Mouse (Mus musculus) CH12.LX (cell line): ENCODE results near the gene Relch.

ENCODE experiments used
- CTCF ChIP-seq, 2 experiments: IDR thresholded peaks in 1 of 2; conservative IDR thresholded peaks in 1 of 2; 2 replicates each; pipeline ENCODE4 v1.5.1; 2011 to 2012; ENCODE audit warnings: low read depth in 2 of 2, low read length in 2 of 2, improper control_type of control experiment in 1 of 2, inconsistent platforms in 1 of 2, mild to moderate bottlenecking in 1 of 2, moderate library complexity in 1 of 2
- E2F4 ChIP-seq: IDR thresholded peaks from 2 replicates; pipeline ENCODE4 v1.6.1; 2011; ENCODE audit warnings: low read depth, low read length, improper control_type of control experiment; ENCODE audit not compliant: insufficient replicate concordance
- EP300 ChIP-seq: IDR thresholded peaks from 2 replicates; pipeline ENCODE4 v1.6.1; 2011; ENCODE audit warnings: low read length, improper control_type of control experiment
- NELFE ChIP-seq: IDR thresholded peaks from 2 replicates; pipeline ENCODE4 v1.6.1; 2011; ENCODE audit warnings: low read depth, low read length, improper control_type of control experiment
- POLR2A ChIP-seq: IDR thresholded peaks from 2 replicates; pipeline ENCODE4 v1.6.1; 2011; ENCODE audit warnings: low read depth, mild to moderate bottlenecking, improper control_type of control experiment, low read length
- ZC3H11A ChIP-seq: IDR thresholded peaks from 2 replicates; pipeline ENCODE4 v1.6.1; 2012; ENCODE audit warnings: low read depth, mild to moderate bottlenecking, inconsistent platforms, low read length, improper control_type of control experiment
- ZNF384 ChIP-seq: IDR thresholded peaks from 2 replicates; pipeline ENCODE4 v1.6.1; 2012; ENCODE audit warnings: low read depth, low read length, improper control_type of control experiment, inconsistent platforms

DNA sequence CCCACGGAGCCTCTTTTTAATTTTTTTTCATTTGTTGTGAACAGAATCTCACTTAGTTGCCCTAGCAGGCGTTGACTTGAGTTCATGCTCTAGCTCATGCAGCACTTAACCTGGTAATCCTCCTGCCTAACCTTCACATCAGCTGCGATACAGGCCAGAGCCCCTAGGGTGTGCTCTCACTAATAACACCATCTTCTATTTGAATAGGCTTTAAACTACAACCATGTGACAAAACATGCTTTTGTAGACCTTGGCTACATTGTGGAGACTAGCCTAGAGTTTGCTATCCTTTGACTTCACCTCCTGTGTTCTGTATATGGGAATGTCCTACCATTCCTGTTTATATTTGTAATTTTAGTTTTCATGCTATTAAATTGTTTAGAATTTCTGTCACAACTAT is 71.7 kb downstream of the Relch start:
- TF ChIP-seq CTCF (conservative IDR thresholded peaks at IDR 0.05 in 1 of 2, IDR thresholded peaks at IDR 0.05 in 1 of 2; ENCODE audit: low read depth in 2 of 2, low read length in 2 of 2) = peak; percentile 23 to 68; a peak in 3 of 4 replicates
- TF ChIP-seq POLR2A = no peak
- no peak for TF ChIP-seq EP300
- no peak for TF ChIP-seq ZC3H11A
- TF ChIP-seq NELFE = no peak
- TF ChIP-seq ZNF384 = no peak
- no peak for TF ChIP-seq E2F4
